Mouse (Mus musculus) brain, embryonic 14.5 days (tissue): ENCODE data around the gene Nfkbiz.

Experiments used
- CTCF ChIP-seq: fragments of 200-500 bp; IDR thresholded peaks from 2 replicates; pipeline ENCODE4 v1.5.1; 2012; ENCODE audit warnings: inconsistent platforms, mild to moderate bottlenecking, moderate library complexity, borderline replicate concordance; ENCODE audit not compliant: insufficient read depth, insufficient read length; ENCODE audit errors: extremely low read depth
- POLR2A ChIP-seq: fragments of 200-500 bp; IDR thresholded peaks from 2 replicates; pipeline ENCODE4 v1.6.1; 2012; ENCODE audit warnings: mild to moderate bottlenecking, inconsistent platforms, borderline replicate concordance; ENCODE audit not compliant: poor library complexity, insufficient read depth, insufficient read length, severe bottlenecking; ENCODE audit errors: extremely low read depth

DNA sequence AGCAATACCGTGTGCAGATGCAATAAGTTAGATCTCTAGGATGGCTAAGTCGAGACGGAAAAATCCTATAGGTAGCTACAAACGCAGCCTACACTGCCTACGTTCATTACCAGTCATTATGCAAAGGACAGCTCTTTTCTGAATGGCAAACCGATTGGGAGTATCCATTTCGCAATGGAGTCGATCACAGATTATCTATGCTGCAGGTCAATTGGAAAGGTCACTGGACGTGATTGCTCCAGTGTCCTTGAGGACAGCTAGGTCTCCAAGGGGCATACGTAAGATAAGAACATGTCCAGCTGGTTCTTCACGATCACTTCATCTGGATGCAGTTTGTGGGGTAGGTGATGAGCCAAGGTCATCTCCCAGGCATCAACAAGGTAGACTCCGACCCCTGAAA lies 5.2 kb upstream of the Nfkbiz start:
- TF ChIP-seq CTCF = no peak
- no peak for TF ChIP-seq POLR2A
